Mouse (Mus musculus) cerebellum, postnatal 36 days (tissue): ENCODE measurements around the gene Dolpp1.

Source experiments
- DNase-seq, 2 experiments: peaks; one replicate each; pipeline ENCODE4 v3.0.0; 2021 to 2022; ENCODE audit warnings: mixed read lengths in 2 of 2

Gene Dolpp1

GRCm38 (mm10) chr2:30392114-30392576 is at the start of gene Dolpp1:
Gene Dolpp1 (plus strand): TSS chr2:30392254.
- DNase-seq: peak; percentile 97

- DNase-seq: peak; percentile 64 to 74
Measured at GRCm38 (mm10) chr2:30342544-30342943, 49.5 kb upstream of the Dolpp1 start.

- DNase-seq: peak; percentile 51 to 58
Measured at GRCm38 (mm10) chr2:30343601-30344137, 48.4 kb upstream of the Dolpp1 start.

- no peak for DNase-seq
Measured at GRCm38 (mm10) chr2:30345971-30346676, 45.9 kb upstream of the Dolpp1 start.

GRCm38 (mm10) chr2:30349196-30349595 is 42.9 kb upstream of the Dolpp1 start:
- DNase-seq: no peak

- DNase-seq: no peak
Measured at GRCm38 (mm10) chr2:30351149-30351548, 40.9 kb upstream of the Dolpp1 start.

- peak; percentile 61 to 68 for DNase-seq
Measured at GRCm38 (mm10) chr2:30355861-30356260, 36.2 kb upstream of the Dolpp1 start.

GRCm38 (mm10) chr2:30356266-30356665 is 35.8 kb upstream of the Dolpp1 start:
- no peak for DNase-seq

- DNase-seq: no peak
Measured at GRCm38 (mm10) chr2:30356906-30357305, 35.1 kb upstream of the Dolpp1 start.

GRCm38 (mm10) chr2:30357552-30358510 is 34.2 kb upstream of the Dolpp1 start:
- peak; percentile 49 to 53 for DNase-seq

GRCm38 (mm10) chr2:30358533-30359531 is 33.2 kb upstream of the Dolpp1 start, which contains the start of gene Sh3glb2:
Gene Sh3glb2 (minus strand): TSS chr2:30359337.
- peak; percentile 87 to 90 for DNase-seq

GRCm38 (mm10) chr2:30360626-30361025 is 31.4 kb upstream of the Dolpp1 start:
- no peak for DNase-seq

GRCm38 (mm10) chr2:30362865-30363264 is 29.2 kb upstream of the Dolpp1 start:
- no peak for DNase-seq

GRCm38 (mm10) chr2:30363773-30364650 is 28.0 kb upstream of the Dolpp1 start, which contains the start of gene Miga2:
Gene Miga2 (plus strand): TSS chr2:30364233.
- DNase-seq: peak; percentile 97 to 98

- no peak for DNase-seq
Measured at GRCm38 (mm10) chr2:30365281-30366069, 26.6 kb upstream of the Dolpp1 start.

GRCm38 (mm10) chr2:30366203-30366602 is 25.9 kb upstream of the Dolpp1 start:
- DNase-seq: no peak

- no peak for DNase-seq
Measured at GRCm38 (mm10) chr2:30371544-30371943, 20.5 kb upstream of the Dolpp1 start.

GRCm38 (mm10) chr2:30372726-30373125 is 19.3 kb upstream of the Dolpp1 start:
- DNase-seq: no peak

GRCm38 (mm10) chr2:30375893-30376292 is 16.2 kb upstream of the Dolpp1 start:
- no peak for DNase-seq

- no peak for DNase-seq
Measured at GRCm38 (mm10) chr2:30377721-30378120, 14.3 kb upstream of the Dolpp1 start.
